Mouse (Mus musculus) liver, postnatal 0 days (tissue): Measurements from ENCODE around the gene Gm20388. TPM values are rescaled to one million over a fixed set of nuclear protein-coding genes. Genes with fewer than 3 reads are reported as not detected.
"Not testable (repeated sequence)": the region's sequence is repeated elsewhere in the genome, so short reads cannot be mapped to it uniquely, and the experiment has no call there.

Experiments
- ATAC-seq: fragments of 200-750 bp; cut with Nextera tagmentation; 2 replicates; pipeline ENCODE4 v1.8.0; 2017; ENCODE audit warnings: mild to moderate bottlenecking, moderate library complexity
- DNase-seq: peaks from one replicate; pipeline ENCODE4 v3.0.0-alpha.2; 2016
- H3K27ac ChIP-seq: fragments of 300-500 bp; sonication (generic); 2 replicates; pipeline ENCODE4 v1.5.1; 2014; ENCODE audit warnings: antibody characterized with exemption, moderate library complexity, mild to moderate bottlenecking, low read depth
- H3K27me3 ChIP-seq: fragments of 300-500 bp; sonication (generic); 2 replicates; pipeline ENCODE4 v1.6.1; 2014; ENCODE audit warnings: low read length, control low read depth, mixed read lengths; ENCODE audit not compliant: insufficient read depth
- H3K36me3 ChIP-seq: fragments of 300-500 bp; sonication (generic); replicated peaks from 2 replicates; pipeline ENCODE4 v1.6.1; 2014; ENCODE audit warnings: mild to moderate bottlenecking, control low read depth, low read length, moderate library complexity, mixed read lengths; ENCODE audit not compliant: insufficient read depth
- H3K4me1 ChIP-seq: fragments of 300-500 bp; sonication (generic); 2 replicates; pipeline ENCODE4 v1.6.1; 2014; ENCODE audit warnings: antibody characterized with exemption, mild to moderate bottlenecking, control low read depth; ENCODE audit not compliant: insufficient read depth
- H3K4me2 ChIP-seq: fragments of 300-500 bp; sonication (generic); 2 replicates; pipeline ENCODE4 v1.6.1; 2014; ENCODE audit warnings: low read depth, mild to moderate bottlenecking, low read length, moderate library complexity, mixed read lengths
- H3K4me3 ChIP-seq: fragments of 300-500 bp; sonication (generic); 2 replicates; pipeline ENCODE4 v1.5.1; 2014; ENCODE audit warnings: low read depth, low read length
- H3K9ac ChIP-seq: fragments of 300-500 bp; sonication (generic); replicated peaks from 2 replicates; pipeline ENCODE4 v1.6.1; 2014; ENCODE audit warnings: mild to moderate bottlenecking, moderate library complexity
- H3K9me3 ChIP-seq: fragments of 300-500 bp; sonication (generic); 2 replicates; pipeline ENCODE4 v1.6.1; 2016; ENCODE audit warnings: mild to moderate bottlenecking, control low read depth, low read length, mixed read lengths
- CTCF ChIP-seq: sonication (generic); IDR thresholded peaks from 2 replicates; pipeline ENCODE4 v1.5.1; 2016; ENCODE audit warnings: antibody characterized with exemption, low read depth
- EP300 ChIP-seq: IDR thresholded peaks from 2 replicates; pipeline ENCODE4 v1.6.1; 2016; ENCODE audit warnings: antibody characterized with exemption, low read depth, mild to moderate bottlenecking
- WGBS: fragments of 180-500 bp; shearing (Covaris S2); extraction: QIAGEN DNeasy Blood & Tissue Kit; methylation state at CpG from one replicate; pipeline ENCODE4 v1.1.7; 2014; ENCODE audit not compliant: insufficient replicate concordance; 5-methylcytosine and 5-hydroxymethylcytosine counted together
- polyA plus RNA-seq: library from polyadenylated mRNA; unstranded; fragments of >200 nt; fragmentation: Nextera tagmentation; extraction: Ambion mirVana; gene quantifications from 2 replicates; pipeline ENCODE4 v1.2.1, GENCODE M21; 2015

The Gm20388 gene
- polyA plus RNA-seq, 1 experiment from 2014 or later: not detected

- DNase-seq (peak; percentile 54), ATAC-seq (peak; percentile 85)
- H3K36me3 ChIP-seq: 0 out of 2 replicates have a peak, but pooled peaks cover 3% of the 10 kb centered on the region
- H3K27me3 ChIP-seq: no peaks in the 10 kb centered on the region
- no peak overlapping the region for H3K4me2 ChIP-seq
- 50% methylated on average over 1 of the region's 1 CpGs for WGBS
- H3K4me3 ChIP-seq: no peak overlapping the region
- H3K9ac ChIP-seq: no peak overlapping the region
- H3K9me3 ChIP-seq: no peaks in the 10 kb centered on the region
- peak overlapping the region; percentile 69 for H3K27ac ChIP-seq
- peaks cover 61% of the 10 kb centered on the region for H3K4me1 ChIP-seq
- TF ChIP-seq EP300 (no peak), CTCF (no peak)
Observed at GRCm38 (mm10) chr8:123021259-123021658, 3110.6 kb downstream of the Gm20388 start.

DNA sequence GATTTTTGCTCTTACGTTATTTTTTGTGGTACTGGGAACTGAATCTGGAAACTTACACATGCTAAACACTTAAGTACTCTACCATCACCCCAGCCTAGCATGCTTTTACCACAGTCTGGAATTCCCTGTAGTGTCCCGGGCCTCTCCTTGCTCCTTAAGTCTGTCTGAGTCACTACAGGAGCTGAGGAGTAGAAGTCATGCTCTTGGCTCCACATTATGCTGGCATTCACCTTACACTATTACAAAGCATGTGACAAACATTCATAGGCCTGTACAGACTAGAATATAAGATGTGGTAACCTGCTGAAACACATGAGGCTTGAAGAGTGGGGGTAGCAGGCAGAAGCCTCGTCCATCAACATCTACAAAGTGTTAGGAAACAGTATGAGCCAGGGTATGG, 3112.1 kb downstream of the Gm20388 start:
- no peak for ATAC-seq
- TF ChIP-seq CTCF (no peak), EP300 (no peak)
- Histone ChIP-seq H3K9ac (no peak overlapping the region), H3K4me3 (no peak overlapping the region), H3K36me3 (no peaks in the 10 kb centered on the region), H3K27ac (0 out of 2 replicates have a peak overlapping the region, but pooled peaks have one; percentile 24), H3K4me2 (no peak overlapping the region), H3K27me3 (no peaks in the 10 kb centered on the region), H3K4me1 (peaks cover 55% of the 10 kb centered on the region), H3K9me3 (no peaks in the 10 kb centered on the region)
- WGBS: 71% methylated on average over 3 of the region's 3 CpGs
- no peak for DNase-seq

GRCm38 (mm10) chr8:123024226-123024625, 3113.6 kb downstream of the Gm20388 start:
- Histone ChIP-seq H3K27me3 (no peaks in the 10 kb centered on the region), H3K36me3 (no peaks in the 10 kb centered on the region), H3K4me3 (no peak overlapping the region), H3K4me1 (peaks cover 40% of the 10 kb centered on the region), H3K9ac (no peak overlapping the region), H3K27ac (no peak overlapping the region), H3K4me2 (no peak overlapping the region), H3K9me3 (no peaks in the 10 kb centered on the region)
- TF ChIP-seq CTCF (no peak), EP300 (no peak)
- WGBS: 92% methylated on average over 2 of the region's 2 CpGs
- DNase-seq: no peak
- ATAC-seq: no peak

- Histone ChIP-seq H3K4me2 (no peak overlapping the region), H3K27me3 (no peaks in the 10 kb centered on the region), H3K36me3 (no peaks in the 10 kb centered on the region), H3K9ac (no peak overlapping the region), H3K4me3 (no peak overlapping the region), H3K27ac (peak overlapping the region; percentile 51; the same call in 1 of the 2 replicates), H3K4me1 (peaks cover 30% of the 10 kb centered on the region), H3K9me3 (no peaks in the 10 kb centered on the region)
- ATAC-seq (no peak), DNase-seq (no peak)
- WGBS: 66% methylated on average over 3 of the region's 3 CpGs
- TF ChIP-seq CTCF (no peak), EP300 (no peak)
Observed at GRCm38 (mm10) chr8:123025951-123026351, 3115.3 kb downstream of the Gm20388 start.

GRCm38 (mm10) chr8:123027786-123028185, 3117.1 kb downstream of the Gm20388 start:
- ATAC-seq (no peak), DNase-seq (no peak)
- Histone ChIP-seq H3K27me3 (no peaks in the 10 kb centered on the region), H3K27ac (no peak overlapping the region), H3K4me3 (no peak overlapping the region), H3K36me3 (no peaks in the 10 kb centered on the region), H3K4me2 (no peak overlapping the region), H3K9ac (no peak overlapping the region), H3K9me3 (no peaks in the 10 kb centered on the region), H3K4me1 (peaks cover 34% of the 10 kb centered on the region)
- 73% methylated on average over 8 of the region's 8 CpGs for WGBS
- TF ChIP-seq EP300 (no peak), CTCF (no peak)

- ATAC-seq, H3K36me3 ChIP-seq: not testable (repeated sequence)
- 48% methylated on average over 5 of the region's 5 CpGs for whole genome bisulfite sequencing
Observed at GRCm38 (mm10) chr8:123030091-123030490, 3119.4 kb downstream of the Gm20388 start.

GRCm38 (mm10) chr8:123031321-123031978, 3120.8 kb downstream of the Gm20388 start:
- DNase-seq (no peak), ATAC-seq (no peak)
- no peak overlapping the region for H3K4me2 ChIP-seq
- no peaks in the 10 kb centered on the region for H3K9me3 ChIP-seq
- H3K27me3 ChIP-seq: no peaks in the 10 kb centered on the region
- peaks cover 49% of the 10 kb centered on the region for H3K4me1 ChIP-seq
- H3K27ac ChIP-seq: peak overlapping the region; percentile 23; the same call in 1 of the 2 replicates
- no peak overlapping the region for H3K4me3 ChIP-seq
- no peak overlapping the region for H3K9ac ChIP-seq
- 41% methylated on average over 7 of the region's 7 CpGs for WGBS
- no peaks in the 10 kb centered on the region for H3K36me3 ChIP-seq
- no peak for TF ChIP-seq CTCF
- TF ChIP-seq EP300: no peak

More at GRCm38 (mm10) chr8:123030091-123030490, 3119.4 kb downstream of the Gm20388 start:
- not testable (repeated sequence) for H3K9me3 ChIP-seq, H3K4me3 ChIP-seq, H3K4me2 ChIP-seq, H3K27me3 ChIP-seq, H3K9ac ChIP-seq, H3K27ac ChIP-seq, DNase-seq
- peaks cover 46% of the 10 kb centered on the region for H3K4me1 ChIP-seq
